ENCODE assay signal across 12 mouse cellular contexts in the genomic region with DNA sequence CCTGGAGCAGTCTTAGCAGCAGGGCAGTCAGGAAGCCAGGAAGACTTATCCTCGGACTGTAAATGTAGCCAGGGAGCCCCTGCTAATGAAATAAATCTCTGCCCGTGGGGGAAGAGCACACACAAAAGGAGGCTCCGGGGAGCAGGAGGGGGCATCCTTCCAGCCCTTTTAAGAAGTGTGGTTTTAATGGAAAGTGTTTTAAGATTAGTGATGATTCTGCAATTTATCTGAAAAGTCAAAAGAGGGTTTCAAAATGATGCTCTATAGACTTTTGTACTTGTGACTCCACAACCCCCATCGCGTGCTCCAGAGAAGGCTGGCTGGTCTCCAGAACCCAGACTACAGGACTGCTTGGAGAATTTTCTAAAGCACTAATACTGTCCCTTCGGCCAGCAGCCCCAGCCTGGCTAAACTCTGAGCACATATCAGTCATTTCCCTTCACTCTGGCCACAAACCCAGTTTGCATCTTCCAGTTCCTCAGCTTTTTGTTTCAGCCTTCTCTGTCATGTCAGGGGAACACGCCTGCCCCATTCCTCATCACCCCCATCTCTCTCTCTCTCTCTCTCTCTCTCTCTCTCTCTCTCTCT.
DNase-seq lines count a peak whose midpoint lies in the region; ATAC-seq and TF ChIP-seq lines count a peak whose summit lies in the region.
"Had no signal": no experiment of that assay in that cellular context is flagged by ENCODE, and none has a peak within 500 bp of the region (broad histone marks: within the 10 kb centered on the region; RNA-seq: fewer than 3 reads in every experiment).

No protein-coding gene starts in this region.

- H3K27ac ChIP-seq in lung, postnatal 0 days (ENCODE audit: low read length) = no peak overlapping the region
- peak overlapping the region; percentile 48 for H3K27ac ChIP-seq in embryonic fibroblast, embryonic 13.5 days (ENCODE audit: insufficient read depth, low read length)
- H3K27ac ChIP-seq: forebrain, embryonic 13.5 days had no signal

- no peaks in the 10 kb centered on the region for H3K36me3 ChIP-seq in lung, postnatal 0 days (ENCODE audit: insufficient read depth, low read length)

- TF ChIP-seq EP300 in lung, postnatal 0 days (IDR thresholded peaks at IDR 0.05) = no peak

- no peak for ATAC-seq in lung, postnatal 0 days
- ATAC-seq: forebrain, embryonic 13.5 days had no signal

- no peak overlapping the region for H3K4me3 ChIP-seq in lung, postnatal 0 days (ENCODE audit: low read depth, low read length)
- H3K4me3 ChIP-seq in embryonic fibroblast, embryonic 13.5 days (ENCODE audit: insufficient read depth, low read length) = no peak overlapping the region
- H3K4me3 ChIP-seq: forebrain, embryonic 13.5 days had no signal

- H3K9me3 ChIP-seq in lung, postnatal 0 days (ENCODE audit: low read length) = no peaks in the 10 kb centered on the region
- H3K9me3 ChIP-seq: forebrain, embryonic 13.5 days had no signal

- H3K4me2 ChIP-seq in lung, postnatal 0 days (replicated peaks; ENCODE audit: low read depth, low read length) = no peak overlapping the region
- H3K4me2 ChIP-seq: forebrain, embryonic 13.5 days; liver, embryonic 11.5 days had no signal

- DNase-seq in kidney, postnatal 10 days = peak; percentile 62
- no peak for DNase-seq in kidney, adult 9 months
- DNase-seq in lung, postnatal 0 days (ENCODE audit: low spot score) = peak; percentile 24
- no peak for DNase-seq in lung, adult 18-20 months
- peak; percentile 34 for DNase-seq in MN1 (ENCODE audit: low spot score)
- DNase-seq in spleen, postnatal 10 days (ENCODE audit: low spot score in 2 of 2) = no peak
- DNase-seq: cerebellum, adult 9-10 months; heart, postnatal 10 days; layer of hippocampus, postnatal 36 days had no signal

- 23% methylated on average over 7 of the region's 7 CpGs for WGBS in lung, postnatal 0 days

- H3K27me3 ChIP-seq in lung, postnatal 0 days (replicated peaks; ENCODE audit: insufficient read depth, low read length) = no peaks in the 10 kb centered on the region

- no peaks in the 10 kb centered on the region; the same call in 1 of the 2 replicates for H3K4me1 ChIP-seq in lung, postnatal 0 days (ENCODE audit: insufficient read depth, low read depth, low read length)
- peaks cover 50% of the 10 kb centered on the region for H3K4me1 ChIP-seq in embryonic fibroblast, embryonic 13.5 days (ENCODE audit: control insufficient read depth, insufficient read depth, low read length)

- TF ChIP-seq CTCF in lung, postnatal 0 days (IDR thresholded peaks at IDR 0.05) = no peak
- TF ChIP-seq CTCF in embryonic fibroblast, embryonic 13.5 days (IDR thresholded peaks at IDR 0.05; ENCODE audit: borderline replicate concordance, insufficient read depth, low read length) = no peak

- no peak for TF ChIP-seq POLR2A in embryonic fibroblast, embryonic 13.5 days (IDR thresholded peaks at IDR 0.05; ENCODE audit: low read depth, low read length)

- no peak overlapping the region for H3K9ac ChIP-seq in lung, postnatal 0 days (replicated peaks; ENCODE audit: low read depth)
- H3K9ac ChIP-seq: forebrain, embryonic 13.5 days had no signal

Comparison
In these comparisons a context has a peak if more than half of its experiments do, and no peak if none do; other contexts are left out.
1. DNase-seq: peak in kidney, postnatal 10 days (single experiment), lung, postnatal 0 days (single experiment) and MN1 (single experiment); none in kidney, adult 9 months (single experiment), lung, adult 18-20 months (0 of 2) and spleen, postnatal 10 days (0 of 2).